Mouse (Mus musculus): ENCODE data around the gene D630045J12Rik. TPM values are rescaled to one million over a fixed set of nuclear protein-coding genes. Genes with fewer than 3 reads are reported as not detected.

D630045J12Rik gene
- total RNA-seq, 2 experiments from 2014 or later, result 0.09 to 3.0 TPM

- ATAC-seq (replicated peaks; ENCODE audit: low FRiP score, low TSS enrichment, poor library complexity, severe bottlenecking), result no peak
Observed at GRCm38 (mm10) chr6:38244806-38245205, 9.0 kb downstream of the D630045J12Rik start.

- no peak for ATAC-seq (replicated peaks; ENCODE audit: low FRiP score, low TSS enrichment, poor library complexity, severe bottlenecking)
Observed at GRCm38 (mm10) chr6:38244167-38244566, 9.6 kb downstream of the D630045J12Rik start.

GRCm38 (mm10) chr6:38242833-38243232, 11.0 kb downstream of the D630045J12Rik start:
- no peak for ATAC-seq (replicated peaks; ENCODE audit: low FRiP score, low TSS enrichment, poor library complexity, severe bottlenecking)

GRCm38 (mm10) chr6:38242295-38242830, 11.4 kb downstream of the D630045J12Rik start:
- no peak for ATAC-seq (replicated peaks; ENCODE audit: low FRiP score, low TSS enrichment, poor library complexity, severe bottlenecking)

GRCm38 (mm10) chr6:38241508-38241907, 12.3 kb downstream of the D630045J12Rik start:
- ATAC-seq (replicated peaks; ENCODE audit: low FRiP score, low TSS enrichment, poor library complexity, severe bottlenecking), result no peak

- ATAC-seq (replicated peaks; ENCODE audit: low FRiP score, low TSS enrichment, poor library complexity, severe bottlenecking), result no peak
Observed at GRCm38 (mm10) chr6:38240618-38241017, 13.2 kb downstream of the D630045J12Rik start.

- no peak for ATAC-seq (replicated peaks; ENCODE audit: low FRiP score, low TSS enrichment, poor library complexity, severe bottlenecking)
Observed at GRCm38 (mm10) chr6:38238382-38238781, 15.4 kb downstream of the D630045J12Rik start.

GRCm38 (mm10) chr6:38235991-38236658, 17.7 kb downstream of the D630045J12Rik start:
- ATAC-seq (replicated peaks; ENCODE audit: low FRiP score, low TSS enrichment, poor library complexity, severe bottlenecking), result no peak

- ATAC-seq (replicated peaks; ENCODE audit: low FRiP score, low TSS enrichment, poor library complexity, severe bottlenecking), result no peak
Observed at GRCm38 (mm10) chr6:38233803-38234202, 20.0 kb downstream of the D630045J12Rik start.

GRCm38 (mm10) chr6:38232917-38233316, 20.9 kb downstream of the D630045J12Rik start:
- no peak for ATAC-seq (replicated peaks; ENCODE audit: low FRiP score, low TSS enrichment, poor library complexity, severe bottlenecking)

GRCm38 (mm10) chr6:38231994-38232393, 21.8 kb downstream of the D630045J12Rik start:
- ATAC-seq (replicated peaks; ENCODE audit: low FRiP score, low TSS enrichment, poor library complexity, severe bottlenecking), result no peak

GRCm38 (mm10) chr6:38224079-38224478, 29.7 kb downstream of the D630045J12Rik start:
- ATAC-seq (replicated peaks; ENCODE audit: low FRiP score, low TSS enrichment, poor library complexity, severe bottlenecking), result no peak

- ATAC-seq (replicated peaks; ENCODE audit: low FRiP score, low TSS enrichment, poor library complexity, severe bottlenecking), result no peak
Observed at GRCm38 (mm10) chr6:38219261-38219660, 34.5 kb downstream of the D630045J12Rik start.

- ATAC-seq (replicated peaks; ENCODE audit: low FRiP score, low TSS enrichment, poor library complexity, severe bottlenecking), result no peak
Observed at GRCm38 (mm10) chr6:38215448-38216110, 38.2 kb downstream of the D630045J12Rik start.

GRCm38 (mm10) chr6:38207621-38208020, 46.2 kb downstream of the D630045J12Rik start:
- no peak for ATAC-seq (replicated peaks; ENCODE audit: low FRiP score, low TSS enrichment, poor library complexity, severe bottlenecking)

GRCm38 (mm10) chr6:38206941-38207531, 46.8 kb downstream of the D630045J12Rik start:
- no peak for ATAC-seq (replicated peaks; ENCODE audit: low FRiP score, low TSS enrichment, poor library complexity, severe bottlenecking)

GRCm38 (mm10) chr6:38205375-38205774, 48.4 kb downstream of the D630045J12Rik start:
- ATAC-seq (replicated peaks; ENCODE audit: low FRiP score, low TSS enrichment, poor library complexity, severe bottlenecking), result no peak

- no peak for ATAC-seq (replicated peaks; ENCODE audit: low FRiP score, low TSS enrichment, poor library complexity, severe bottlenecking)
Observed at GRCm38 (mm10) chr6:38203820-38204219, 50.0 kb downstream of the D630045J12Rik start.

GRCm38 (mm10) chr6:38202816-38203215, 51.0 kb downstream of the D630045J12Rik start:
- no peak for ATAC-seq (replicated peaks; ENCODE audit: low FRiP score, low TSS enrichment, poor library complexity, severe bottlenecking)

- no peak for ATAC-seq (replicated peaks; ENCODE audit: low FRiP score, low TSS enrichment, poor library complexity, severe bottlenecking)
Observed at GRCm38 (mm10) chr6:38201495-38201894, 52.3 kb downstream of the D630045J12Rik start.
